Mouse (Mus musculus) bone marrow, adult 2 months (tissue): ENCODE measurements around the gene Stip1. TPM values are rescaled to one million over a fixed set of nuclear protein-coding genes. Genes with fewer than 3 reads are reported as not detected.
"Not testable (repeated sequence)": the region's sequence is repeated elsewhere in the genome, so short reads cannot be mapped to it uniquely, and the experiment has no call there.

Experiments
- H3K27ac ChIP-seq: fragments of 200-500 bp; 2 replicates; pipeline ENCODE4 v1.5.1; 2012; ENCODE audit warnings: low read depth, mild to moderate bottlenecking, control low read depth, inconsistent platforms, low read length; ENCODE audit not compliant: control insufficient read depth, poor library complexity, insufficient read depth
- H3K4me1 ChIP-seq: fragments of 200-500 bp; 2 replicates; pipeline ENCODE4 v1.6.1; 2011; ENCODE audit warnings: low read length; ENCODE audit not compliant: control insufficient read depth, insufficient read depth
- H3K4me3 ChIP-seq: fragments of 200-500 bp; replicated peaks from 2 replicates; pipeline ENCODE3; 2011; ENCODE audit warnings: mild to moderate bottlenecking, low read depth, low read length, control low read depth; ENCODE audit not compliant: control insufficient read depth
- CTCF ChIP-seq: fragments of 200-500 bp; IDR thresholded peaks from 2 replicates; pipeline ENCODE4 v1.5.1; 2011; ENCODE audit warnings: low read length, control low read depth; ENCODE audit not compliant: control insufficient read depth, insufficient read depth
- POLR2A ChIP-seq: fragments of 200-500 bp; IDR thresholded peaks from 2 replicates; pipeline ENCODE4 v1.6.1; 2011; ENCODE audit warnings: low read depth, mild to moderate bottlenecking, control low read depth, low read length, borderline replicate concordance; ENCODE audit not compliant: control insufficient read depth
- WGBS: fragments of 180-500 bp; shearing (Covaris S2); methylation state at CpG from one replicate; pipeline ENCODE4 v1.1.7; 2018; 5-methylcytosine and 5-hydroxymethylcytosine counted together
- polyA plus RNA-seq: library from polyadenylated mRNA; stranded (reverse); fragments of >200 nt; gene quantifications from 2 replicates; pipeline ENCODE4 v1.2.4, GENCODE M21; 2011; ENCODE audit warnings: low replicate concordance; ENCODE audit not compliant: missing spikeins, insufficient read depth, insufficient read length

Stip1 gene
- polyA plus RNA-seq, 1 experiment: 95.7 TPM

DNA sequence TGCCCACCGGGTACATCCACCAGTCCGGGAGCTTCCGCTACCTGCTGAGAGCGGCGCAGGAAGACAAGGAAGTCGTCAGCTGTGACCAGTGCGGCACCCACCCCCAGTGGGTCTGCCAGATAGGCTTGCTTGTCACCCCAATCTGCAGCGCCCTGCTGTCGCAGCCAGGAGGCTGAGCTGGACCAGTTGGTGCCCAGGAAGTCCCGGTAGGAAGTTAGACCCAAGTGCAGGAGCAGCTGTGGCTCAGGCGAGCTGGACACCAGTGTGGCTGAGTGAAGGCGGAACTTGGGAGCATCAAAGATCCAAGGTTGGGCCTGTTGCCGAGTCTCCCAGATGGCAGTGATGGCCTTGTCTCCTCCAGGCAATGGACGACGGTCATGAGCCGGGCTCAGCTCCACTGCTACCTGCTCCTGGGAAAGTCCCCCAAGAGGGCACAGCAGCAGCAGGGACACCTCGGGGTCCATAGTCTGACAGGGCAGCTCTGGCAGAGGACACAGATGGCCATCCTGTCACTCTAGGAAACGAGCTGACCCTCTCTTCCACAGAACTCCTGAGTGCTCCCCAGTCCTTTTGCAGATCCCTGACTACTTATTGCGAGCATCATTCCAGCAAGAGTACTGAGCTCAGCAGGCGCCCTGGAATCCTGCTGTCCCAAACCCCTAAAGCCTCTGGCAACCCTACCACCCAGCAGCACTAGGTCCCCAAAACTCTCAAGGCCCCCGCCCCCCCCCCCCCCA is 44.3 kb downstream of the Stip1 start:
- no peak for TF ChIP-seq CTCF
- TF ChIP-seq POLR2A: peak; percentile 12; the same call in 1 of the 2 replicates
- peak overlapping the region; percentile 67 for H3K4me3 ChIP-seq
- WGBS: 37% methylated on average over 21 of the region's 21 CpGs
- peaks cover 3% of the 10 kb centered on the region for H3K4me1 ChIP-seq
- H3K27ac ChIP-seq: peak overlapping the region; percentile 8

DNA sequence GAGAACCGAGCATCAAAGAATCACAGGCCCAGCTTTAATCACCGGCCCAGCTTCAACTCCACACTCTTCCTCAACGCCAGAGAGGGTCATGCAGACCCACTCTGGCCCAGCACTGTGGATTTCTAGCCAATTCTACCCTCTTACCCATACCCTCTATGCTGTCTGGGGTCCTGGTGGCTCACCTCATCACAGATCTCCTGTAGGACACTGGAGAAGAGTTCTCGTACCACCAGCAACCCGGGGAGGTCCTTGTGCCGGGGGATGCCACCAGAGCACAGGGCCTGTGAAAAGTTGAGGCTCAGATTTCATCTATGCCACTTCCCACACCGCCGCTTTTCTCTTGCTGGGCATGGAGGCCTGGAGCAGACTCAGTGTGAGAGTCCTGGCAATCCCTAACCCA is 45.3 kb downstream of the Stip1 start:
- Histone ChIP-seq H3K27ac (no peak overlapping the region), H3K4me3 (no peak overlapping the region), H3K4me1 (peaks cover 3% of the 10 kb centered on the region)
- TF ChIP-seq CTCF (no peak), POLR2A (no peak)
- WGBS: 89% methylated on average over 8 of the region's 8 CpGs

DNA sequence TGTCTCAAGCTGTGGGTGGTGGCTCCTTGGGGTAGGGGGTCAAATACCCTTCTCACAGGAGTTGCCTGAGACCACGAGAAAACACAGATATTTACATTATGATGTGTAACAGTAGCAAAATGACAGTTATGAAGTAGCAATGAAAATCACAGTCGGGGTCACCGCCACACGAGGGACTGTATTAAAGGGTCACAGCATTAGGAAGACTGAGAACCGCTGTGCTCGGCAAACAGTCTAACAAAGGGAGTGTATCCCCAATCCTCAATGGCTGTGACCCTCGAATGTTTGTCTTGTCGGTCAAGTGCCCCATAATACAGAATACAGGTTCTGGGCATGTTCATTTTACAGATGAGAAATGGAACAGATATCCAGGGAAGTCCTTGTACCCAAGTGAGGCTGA is 45.8 kb downstream of the Stip1 start:
- peaks cover 3% of the 10 kb centered on the region for H3K4me1 ChIP-seq
- H3K27ac ChIP-seq: no peak overlapping the region
- TF ChIP-seq CTCF (no peak), POLR2A (no peak)
- H3K4me3 ChIP-seq: no peak overlapping the region
- 88% methylated on average over 8 of the region's 8 CpGs for WGBS

DNA sequence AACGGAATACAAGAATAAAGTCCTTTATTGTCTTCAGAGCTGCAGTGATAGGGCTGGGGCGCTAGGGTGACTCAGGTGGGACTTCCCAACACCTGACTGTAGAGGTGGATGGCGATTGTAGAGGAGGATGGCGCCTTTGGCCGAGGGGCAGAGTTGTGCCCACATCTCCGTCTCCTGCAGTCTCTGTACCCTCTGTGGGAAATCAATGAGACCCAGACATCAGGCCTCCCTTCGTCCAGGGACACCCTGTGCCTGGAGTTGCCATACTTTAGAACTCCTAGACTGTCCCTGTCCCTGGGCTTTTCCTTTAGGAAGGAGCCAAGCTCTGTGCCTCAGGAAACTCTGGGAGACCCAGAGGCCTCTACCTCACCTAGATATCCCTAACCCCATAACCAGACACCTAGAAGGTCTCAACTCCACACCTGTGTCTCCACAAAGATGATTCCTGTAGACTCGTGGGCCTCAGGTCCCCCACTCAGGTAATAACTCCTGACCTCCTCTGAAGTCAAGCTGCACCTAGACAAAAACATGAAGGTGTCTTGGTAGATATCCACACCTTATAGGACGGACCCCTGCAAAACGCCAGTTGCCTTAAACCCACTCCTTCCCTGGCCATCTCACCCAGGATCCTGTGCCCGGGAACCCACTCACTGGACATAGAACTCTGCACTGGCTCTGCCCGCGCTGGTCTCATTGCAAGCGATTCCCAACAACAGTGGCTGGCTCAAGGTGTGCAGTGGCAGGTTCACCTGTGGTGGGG is 46.6 kb downstream of the Stip1 start:
- WGBS: 69% methylated on average over 14 of the region's 14 CpGs
- H3K4me1 ChIP-seq: peaks cover 3% of the 10 kb centered on the region
- TF ChIP-seq CTCF (no peak), POLR2A (no peak)
- H3K27ac ChIP-seq: peak overlapping the region; percentile 33
- peak overlapping the region; percentile 60 for H3K4me3 ChIP-seq

DNA sequence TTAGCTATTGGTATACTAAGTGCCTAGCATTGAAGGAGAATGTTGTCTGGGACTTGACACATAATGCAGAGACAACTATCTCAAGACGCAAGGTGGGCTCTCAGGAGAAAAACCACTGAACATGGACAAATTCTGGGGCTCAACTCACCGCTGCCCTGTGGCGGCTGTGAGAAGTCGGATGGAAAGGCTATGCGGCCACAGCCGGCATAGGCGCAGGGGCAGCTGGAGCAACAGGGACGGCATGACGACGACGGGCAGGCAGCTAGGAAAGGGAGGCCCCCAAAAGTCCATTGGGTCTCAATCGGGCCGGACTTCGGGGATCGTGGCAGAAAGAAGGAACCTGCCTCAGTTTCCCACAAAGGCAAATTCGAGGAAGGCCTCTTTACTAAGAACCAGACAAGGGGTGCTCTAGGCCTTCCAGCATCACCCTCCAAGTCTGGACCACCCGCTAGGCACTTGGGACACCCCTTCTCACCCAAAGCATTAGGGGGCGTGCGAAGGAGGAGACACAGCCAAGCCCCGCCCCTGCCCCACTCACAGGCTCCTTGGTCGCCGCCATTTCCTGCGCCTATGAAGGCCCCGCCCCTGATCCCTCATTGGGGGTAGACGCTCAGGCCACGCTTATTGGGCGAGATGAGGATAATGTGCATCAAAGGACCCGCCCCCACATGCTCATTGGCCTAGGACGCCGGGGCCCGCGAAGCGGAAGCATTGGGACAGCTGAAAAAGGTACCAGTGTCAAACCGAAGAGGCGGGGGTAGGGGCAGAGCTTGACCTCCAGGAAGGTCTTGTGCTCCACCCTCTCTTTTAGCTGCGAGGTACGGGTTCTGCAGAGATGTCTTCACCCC is 47.5 kb downstream of the Stip1 start, which contains the start of gene Dnajc4:
Gene Dnajc4, minus strand, starts transcription at position 562 of the 848 bp plus-strand sequence.
- Histone ChIP-seq H3K4me1 (peaks cover 3% of the 10 kb centered on the region), H3K4me3 (peak within 1 kb of the TSS; percentile 74), H3K27ac (peak within 1 kb of the TSS; percentile 33)
- 1% methylated on average over 37 of the region's 37 CpGs for WGBS
- TF ChIP-seq CTCF (no peak), POLR2A (peak; percentile 42; the same call in 1 of the 2 replicates)

DNA sequence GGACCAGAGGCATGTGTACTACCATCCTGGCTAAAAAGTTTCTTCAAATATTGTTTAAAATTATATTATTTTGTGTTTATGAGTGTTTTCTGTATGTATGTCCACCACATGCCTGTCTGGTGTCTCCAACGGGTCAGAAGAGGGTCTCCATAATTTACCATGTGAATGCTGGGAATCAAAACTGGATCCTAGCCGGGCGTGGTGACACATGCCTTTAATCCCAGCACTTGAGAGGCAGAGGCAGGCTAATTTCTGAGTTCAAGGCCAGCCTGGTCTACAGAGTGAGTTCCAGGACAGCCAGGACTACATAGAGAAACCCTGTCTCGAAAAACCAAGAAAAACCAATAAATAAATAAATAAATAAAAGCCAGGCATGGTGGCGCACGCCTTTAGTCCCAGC is 48.6 kb downstream of the Stip1 start:
- WGBS: 81% methylated on average over 6 of the region's 6 CpGs
- H3K4me3 ChIP-seq, H3K27ac ChIP-seq, H3K4me1 ChIP-seq: not testable (repeated sequence)

DNA sequence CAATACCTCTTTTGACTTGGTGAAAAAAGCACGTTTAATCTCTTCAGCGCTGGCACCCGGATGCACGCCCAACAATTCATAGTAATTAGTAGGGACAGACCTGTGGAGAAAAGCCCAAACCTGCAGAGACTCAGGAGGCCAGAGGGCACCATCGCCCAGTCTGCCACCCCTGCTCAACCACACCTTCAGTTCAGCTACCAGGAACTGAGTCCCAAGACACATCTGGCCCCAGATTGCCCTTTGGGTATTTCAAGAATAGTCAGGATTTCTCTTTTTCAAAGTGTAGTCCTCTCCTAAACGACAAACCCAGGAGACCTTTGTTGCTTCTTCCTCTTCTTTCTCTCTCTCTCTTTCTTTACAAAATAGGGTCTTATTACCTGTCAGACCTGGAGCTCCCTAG is 49.1 kb downstream of the Stip1 start:
- Histone ChIP-seq H3K4me3 (no peak overlapping the region), H3K4me1 (peaks cover 6% of the 10 kb centered on the region), H3K27ac (no peak overlapping the region)
- WGBS: 86% methylated on average over 6 of the region's 6 CpGs
- TF ChIP-seq CTCF (no peak), POLR2A (no peak)

DNA sequence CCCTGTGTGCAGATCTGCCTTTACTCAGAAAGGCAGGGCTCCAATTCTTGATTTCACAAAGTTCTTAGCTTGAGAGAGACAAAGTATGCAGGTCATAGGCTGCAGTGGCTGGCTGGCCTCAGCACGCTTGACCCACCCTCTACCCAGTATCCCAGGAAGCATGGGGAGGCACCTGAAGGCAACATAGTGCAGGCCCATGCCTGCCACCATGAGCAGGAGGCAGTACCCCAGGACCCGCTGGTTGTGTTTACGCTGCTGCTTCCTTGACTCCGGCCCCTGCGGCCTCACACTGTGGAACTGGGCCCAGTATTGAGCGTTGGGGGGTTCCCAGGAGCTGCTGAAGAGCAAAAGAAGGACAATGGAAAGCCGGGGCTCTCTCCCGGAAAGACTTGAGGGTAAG is 50.5 kb downstream of the Stip1 start:
- Histone ChIP-seq H3K4me3 (no peak overlapping the region), H3K4me1 (peaks cover 4% of the 10 kb centered on the region), H3K27ac (no peak overlapping the region)
- TF ChIP-seq CTCF: no peak
- no peak for TF ChIP-seq POLR2A
- WGBS: 91% methylated on average over 8 of the region's 8 CpGs
